Mouse (Mus musculus) neural tube, embryonic 11.5 days (tissue): ENCODE measurements around the gene Josd2. TPM values are rescaled to one million over a fixed set of nuclear protein-coding genes. Genes with fewer than 3 reads are reported as not detected.

Experiments
- ATAC-seq: fragments of 200-750 bp; cut with Nextera tagmentation; 2 replicates; pipeline ENCODE4 v1.8.0; 2017; ENCODE audit warnings: moderate number of reproducible peaks, mild to moderate bottlenecking, moderate TSS enrichment, moderate library complexity; ENCODE audit not compliant: insufficient read depth, low FRiP score, low TSS enrichment
- DNase-seq: peaks from one replicate; pipeline ENCODE4 v3.0.0-alpha.2; 2015; ENCODE audit warnings: low spot score
- H3K27ac ChIP-seq: fragments of 300-500 bp; sonication (generic); 2 replicates; pipeline ENCODE4 v1.5.1; 2014; ENCODE audit warnings: low read depth, mild to moderate bottlenecking, low read length
- H3K27me3 ChIP-seq: fragments of 300-500 bp; sonication (generic); 2 replicates; pipeline ENCODE4 v1.6.1; 2014; ENCODE audit warnings: mild to moderate bottlenecking, low read length, mixed read lengths; ENCODE audit not compliant: control insufficient read depth, insufficient read depth
- H3K36me3 ChIP-seq: fragments of 300-500 bp; sonication (generic); 2 replicates; pipeline ENCODE4 v1.6.1; 2014; ENCODE audit warnings: mild to moderate bottlenecking, low read length, moderate library complexity, mixed read lengths; ENCODE audit not compliant: control insufficient read depth, insufficient read depth
- H3K4me1 ChIP-seq: fragments of 300-500 bp; sonication (generic); 2 replicates; pipeline ENCODE4 v1.6.1; 2014; ENCODE audit warnings: low read length, mixed read lengths; ENCODE audit not compliant: control insufficient read depth, insufficient read depth
- H3K4me2 ChIP-seq: fragments of 300-500 bp; sonication (generic); 2 replicates; pipeline ENCODE4 v1.6.1; 2014; ENCODE audit warnings: low read depth, mild to moderate bottlenecking, moderate library complexity
- H3K4me3 ChIP-seq: fragments of 300-500 bp; sonication (generic); 2 replicates; pipeline ENCODE4 v1.5.1; 2014; ENCODE audit warnings: low read depth, low read length
- H3K9ac ChIP-seq: fragments of 300-500 bp; sonication (generic); 2 replicates; pipeline ENCODE4 v1.6.1; 2014; ENCODE audit warnings: mild to moderate bottlenecking, low read length
- H3K9me3 ChIP-seq: fragments of 300-500 bp; sonication (generic); 2 replicates; pipeline ENCODE4 v1.6.1; 2016; ENCODE audit warnings: low read length; ENCODE audit not compliant: control insufficient read depth
- WGBS: fragments of 180-500 bp; shearing (Covaris S2); extraction: QIAGEN DNeasy Blood & Tissue Kit; methylation state at CpG from one replicate; pipeline ENCODE4 v1.1.7; 2014; 5-methylcytosine and 5-hydroxymethylcytosine counted together
- polyA plus RNA-seq: library from polyadenylated mRNA; unstranded; fragments of >200 nt; fragmentation: Nextera tagmentation; extraction: Ambion mirVana; gene quantifications from 2 replicates; pipeline ENCODE4 v1.2.1, GENCODE M21; 2014

The Josd2 gene
- polyA plus RNA-seq, 1 experiment from 2014 or later: 66.2 TPM

DNA sequence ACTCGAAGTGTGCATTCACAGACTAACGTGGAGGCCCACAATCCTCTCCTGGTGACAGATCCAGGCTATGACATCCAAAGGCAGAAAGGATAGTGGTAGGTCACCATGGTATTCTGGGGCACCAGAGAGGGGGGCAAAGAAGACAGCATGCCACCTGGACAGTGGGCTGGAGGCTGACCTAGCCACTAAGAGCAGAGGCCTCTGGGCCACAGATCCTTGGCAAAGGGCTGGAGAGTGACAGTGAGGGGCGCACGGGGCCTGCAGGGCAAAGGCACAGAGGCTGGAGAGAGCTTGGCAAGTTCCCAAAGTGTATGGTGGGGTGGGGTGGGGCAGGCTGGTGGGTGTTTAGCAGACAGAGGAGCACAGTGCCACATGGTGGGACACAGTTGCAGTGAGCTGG, 22.5 kb downstream of the Josd2 start:
- peaks cover 10% of the 10 kb centered on the region for H3K36me3 ChIP-seq
- 89% methylated on average over 4 of the region's 4 CpGs for WGBS
- ATAC-seq: no peak
- DNase-seq: no peak
- H3K4me3 ChIP-seq: no peak overlapping the region
- no peak overlapping the region for H3K9ac ChIP-seq
- H3K27ac ChIP-seq: no peak overlapping the region
- H3K4me1 ChIP-seq: peaks cover 2% of the 10 kb centered on the region; the same call in 1 of the 2 replicates
- H3K9me3 ChIP-seq: no peaks in the 10 kb centered on the region
- no peaks in the 10 kb centered on the region for H3K27me3 ChIP-seq
- H3K4me2 ChIP-seq: no peak overlapping the region

DNA sequence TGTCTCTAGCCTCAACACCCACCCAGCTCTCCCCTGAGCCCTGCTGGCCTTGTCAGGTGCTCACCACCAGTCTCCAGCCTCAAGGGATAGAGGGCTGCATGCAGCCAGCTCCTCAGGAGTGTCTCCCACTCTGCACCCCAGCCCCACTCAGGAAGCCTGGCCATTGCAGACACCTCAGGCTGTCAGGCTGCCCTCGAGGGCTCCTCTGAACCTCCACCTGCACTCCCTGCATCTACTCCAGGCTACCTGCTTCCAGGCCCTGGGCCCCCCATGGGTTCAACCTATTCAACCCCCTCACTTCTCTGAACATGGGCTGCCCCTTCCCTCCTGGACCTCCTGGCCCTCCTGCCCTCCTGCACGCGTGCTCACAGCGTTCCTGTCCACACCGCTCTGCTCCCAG, 23.6 kb downstream of the Josd2 start:
- Histone ChIP-seq H3K4me3 (no peak overlapping the region), H3K4me2 (no peak overlapping the region), H3K27ac (no peak overlapping the region), H3K9ac (no peak overlapping the region), H3K4me1 (peaks cover 6% of the 10 kb centered on the region; the same call in 1 of the 2 replicates), H3K27me3 (no peaks in the 10 kb centered on the region), H3K36me3 (peaks cover 10% of the 10 kb centered on the region), H3K9me3 (no peaks in the 10 kb centered on the region)
- DNase-seq: no peak
- WGBS: 99% methylated on average over 5 of the region's 5 CpGs
- no peak for ATAC-seq

DNA sequence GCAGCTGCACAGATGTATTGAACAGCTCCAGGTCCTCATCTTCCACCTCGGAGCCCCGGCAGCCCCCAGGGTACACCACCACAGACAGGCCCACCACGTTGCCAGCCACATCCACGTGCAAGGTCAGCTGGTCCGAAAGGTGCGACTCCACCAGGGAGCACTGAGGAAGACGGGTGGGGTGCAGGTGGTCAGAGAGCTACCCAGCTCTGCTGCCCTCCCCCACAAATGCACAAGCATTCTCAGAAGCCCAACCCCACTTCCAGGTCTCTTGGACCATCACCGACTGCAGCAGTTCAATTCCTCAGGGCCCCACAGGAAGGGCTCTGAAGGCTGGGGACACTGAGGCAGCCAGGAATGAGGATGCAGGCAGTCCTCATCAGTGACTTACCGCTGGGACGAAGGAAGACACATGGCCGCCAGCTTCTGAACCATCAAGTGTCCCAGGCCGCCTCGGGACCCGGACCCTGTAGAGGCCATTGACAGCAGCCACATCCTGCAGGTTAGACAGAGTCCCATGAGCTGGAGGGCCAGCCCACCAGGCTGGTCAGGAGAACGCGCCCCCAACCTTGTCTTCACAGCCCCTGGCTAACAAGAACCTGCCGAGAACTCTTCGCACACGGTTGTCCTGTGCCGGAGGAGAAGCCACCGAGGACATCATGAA, 24.5 kb downstream of the Josd2 start:
- H3K9ac ChIP-seq: no peak overlapping the region
- H3K4me1 ChIP-seq: peaks cover 6% of the 10 kb centered on the region; the same call in 1 of the 2 replicates
- no peaks in the 10 kb centered on the region for H3K27me3 ChIP-seq
- H3K36me3 ChIP-seq: peaks cover 10% of the 10 kb centered on the region
- H3K27ac ChIP-seq: no peak overlapping the region
- H3K9me3 ChIP-seq: no peaks in the 10 kb centered on the region
- no peak overlapping the region for H3K4me3 ChIP-seq
- no peak overlapping the region for H3K4me2 ChIP-seq
- no peak for ATAC-seq
- 94% methylated on average over 21 of the region's 21 CpGs for WGBS
- DNase-seq: no peak

DNA sequence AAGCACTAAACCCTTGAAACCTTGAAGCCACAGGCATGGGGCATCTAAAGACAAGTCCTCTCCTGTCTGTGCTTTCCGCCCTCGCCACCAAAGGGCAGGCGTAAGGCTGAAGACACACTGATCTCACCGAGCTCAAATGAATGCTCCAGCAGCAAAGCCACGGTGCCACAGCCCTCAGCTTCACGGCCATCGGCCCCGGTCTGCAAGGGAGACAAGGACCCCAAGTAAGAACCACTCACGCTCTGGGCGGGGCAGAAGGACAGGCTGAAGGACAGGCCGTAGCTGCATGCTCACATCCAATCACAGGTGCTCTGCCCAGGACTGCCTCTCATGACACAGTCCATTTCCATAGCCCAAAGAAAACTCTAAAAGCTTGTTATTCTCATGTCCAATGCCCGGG, 26.9 kb downstream of the Josd2 start:
- Histone ChIP-seq H3K4me2 (no peak overlapping the region), H3K9me3 (no peaks in the 10 kb centered on the region), H3K4me1 (peaks cover 6% of the 10 kb centered on the region; the same call in 1 of the 2 replicates), H3K27ac (no peak overlapping the region), H3K9ac (no peak overlapping the region), H3K4me3 (no peak overlapping the region), H3K36me3 (peaks cover 7% of the 10 kb centered on the region), H3K27me3 (no peaks in the 10 kb centered on the region)
- DNase-seq (no peak), ATAC-seq (no peak)
- 93% methylated on average over 12 of the region's 12 CpGs for WGBS

DNA sequence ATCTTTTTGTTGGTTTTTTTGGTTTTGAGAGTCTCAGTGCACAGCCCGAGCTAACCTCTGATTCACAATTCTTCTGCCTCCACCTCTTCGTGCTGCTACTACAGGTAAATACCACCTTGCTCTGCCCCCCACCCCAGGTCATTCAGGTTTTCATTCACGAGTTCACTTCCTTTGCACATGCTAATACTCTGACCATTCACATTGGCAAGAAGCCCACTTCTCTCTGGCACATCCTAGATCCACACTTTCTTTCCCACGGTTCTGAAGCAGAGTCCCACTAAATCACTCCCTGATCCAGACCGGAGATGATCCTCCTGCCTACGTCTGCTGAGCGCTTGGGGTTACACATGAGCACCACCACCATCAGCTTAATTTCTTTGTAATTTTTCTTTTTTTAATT, 27.3 kb downstream of the Josd2 start:
- Histone ChIP-seq H3K36me3 (peaks cover 7% of the 10 kb centered on the region), H3K27me3 (no peaks in the 10 kb centered on the region), H3K9me3 (no peaks in the 10 kb centered on the region), H3K9ac (peak overlapping the region; percentile 83; the same call in 1 of the 2 replicates), H3K4me3 (peak overlapping the region; percentile 69; the same call in 1 of the 2 replicates), H3K27ac (no peak overlapping the region), H3K4me1 (peaks cover 6% of the 10 kb centered on the region; the same call in 1 of the 2 replicates), H3K4me2 (peak overlapping the region; percentile 71)
- DNase-seq: no peak
- WGBS: 88% methylated on average over 7 of the region's 7 CpGs
- ATAC-seq: no peak

DNA sequence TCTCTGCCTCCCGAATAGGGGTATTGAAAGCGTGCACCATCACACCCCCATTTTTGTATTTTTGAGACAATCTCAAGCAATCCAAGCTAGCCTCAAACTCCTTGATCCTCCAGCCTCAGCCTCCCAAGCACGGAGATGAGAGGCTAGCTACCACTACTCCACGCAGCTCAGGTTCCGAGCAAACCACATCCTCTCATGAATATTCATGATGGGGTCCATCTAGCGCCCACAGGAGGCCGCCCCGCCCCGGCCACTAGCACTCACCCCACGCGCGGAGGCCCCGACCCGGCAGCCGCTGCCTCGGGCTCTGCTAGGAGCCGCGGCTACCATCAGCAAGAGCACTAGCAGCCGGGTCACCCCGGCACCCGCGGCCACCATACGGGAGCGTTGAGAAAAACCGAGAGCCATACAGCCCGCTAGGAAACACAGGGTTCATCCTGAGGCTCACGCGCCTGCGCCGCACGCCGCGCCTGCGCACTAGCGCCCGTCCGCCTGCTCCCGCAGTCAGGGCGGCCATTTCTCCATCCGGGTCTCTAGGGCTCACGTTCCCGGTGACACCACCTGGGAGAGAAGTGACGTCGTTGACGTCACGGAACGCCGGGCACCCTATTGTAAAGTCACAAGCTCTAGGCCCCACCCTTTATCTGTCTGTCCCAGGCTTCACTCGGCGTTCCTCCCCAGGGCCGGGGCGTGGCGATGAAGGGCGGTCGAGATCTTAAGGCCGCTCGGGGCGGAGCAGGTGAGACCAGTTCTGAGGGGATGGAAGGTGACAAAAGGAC, 28.4 kb downstream of the Josd2 start, which contains the start of the genes Emc10 and Fam71e1:
Emc10 (minus strand) TSS at position 538 of the 779 bp plus-strand sequence.
Fam71e1 (plus strand) TSS at position 590 of the 779 bp plus-strand sequence.
- H3K36me3 ChIP-seq: peaks cover 5% of the 10 kb centered on the region
- peak within 1 kb of the TSS; percentile 71 for H3K4me2 ChIP-seq
- H3K9ac ChIP-seq: peak within 1 kb of the TSS; percentile 83
- H3K4me3 ChIP-seq: peak within 1 kb of the TSS; percentile 69
- H3K9me3 ChIP-seq: no peaks in the 10 kb centered on the region
- DNase-seq: peak; percentile 99
- peak; percentile 96 for ATAC-seq
- H3K27me3 ChIP-seq: no peaks in the 10 kb centered on the region
- H3K4me1 ChIP-seq: peaks cover 6% of the 10 kb centered on the region; the same call in 1 of the 2 replicates
- under 1% methylated on average over 58 of the region's 58 CpGs for WGBS
- H3K27ac ChIP-seq: peak within 1 kb of the TSS; percentile 87

DNA sequence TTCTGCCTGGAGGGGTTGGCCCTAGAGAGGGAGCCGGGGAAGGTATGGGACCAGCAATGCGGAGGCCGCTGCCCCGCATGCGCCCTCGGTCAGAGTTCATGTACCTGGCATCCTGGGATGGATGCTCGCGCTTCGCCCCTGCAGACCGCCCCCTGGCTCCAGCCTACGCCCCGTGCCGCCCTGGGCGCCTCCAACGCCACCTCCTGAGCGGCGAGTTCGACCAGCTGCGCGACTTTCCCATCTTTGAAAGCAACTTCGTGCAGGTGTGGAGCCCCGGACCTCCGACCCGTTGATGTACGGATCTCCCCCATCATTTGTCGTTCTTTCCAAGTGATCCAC, 29.0 kb downstream of the Josd2 start:
- WGBS: 0% methylated on average over 26 of the region's 26 CpGs
- peak overlapping the region; percentile 83 for H3K9ac ChIP-seq
- peak overlapping the region; percentile 69 for H3K4me3 ChIP-seq
- peak overlapping the region; percentile 87 for H3K27ac ChIP-seq
- peak overlapping the region; percentile 71 for H3K4me2 ChIP-seq
- peaks cover 2% of the 10 kb centered on the region for H3K36me3 ChIP-seq
- DNase-seq (no peak), ATAC-seq (no peak; the same call in 1 of the 2 replicates)
- H3K4me1 ChIP-seq: peaks cover 6% of the 10 kb centered on the region; the same call in 1 of the 2 replicates
- no peaks in the 10 kb centered on the region for H3K9me3 ChIP-seq
- no peaks in the 10 kb centered on the region for H3K27me3 ChIP-seq

DNA sequence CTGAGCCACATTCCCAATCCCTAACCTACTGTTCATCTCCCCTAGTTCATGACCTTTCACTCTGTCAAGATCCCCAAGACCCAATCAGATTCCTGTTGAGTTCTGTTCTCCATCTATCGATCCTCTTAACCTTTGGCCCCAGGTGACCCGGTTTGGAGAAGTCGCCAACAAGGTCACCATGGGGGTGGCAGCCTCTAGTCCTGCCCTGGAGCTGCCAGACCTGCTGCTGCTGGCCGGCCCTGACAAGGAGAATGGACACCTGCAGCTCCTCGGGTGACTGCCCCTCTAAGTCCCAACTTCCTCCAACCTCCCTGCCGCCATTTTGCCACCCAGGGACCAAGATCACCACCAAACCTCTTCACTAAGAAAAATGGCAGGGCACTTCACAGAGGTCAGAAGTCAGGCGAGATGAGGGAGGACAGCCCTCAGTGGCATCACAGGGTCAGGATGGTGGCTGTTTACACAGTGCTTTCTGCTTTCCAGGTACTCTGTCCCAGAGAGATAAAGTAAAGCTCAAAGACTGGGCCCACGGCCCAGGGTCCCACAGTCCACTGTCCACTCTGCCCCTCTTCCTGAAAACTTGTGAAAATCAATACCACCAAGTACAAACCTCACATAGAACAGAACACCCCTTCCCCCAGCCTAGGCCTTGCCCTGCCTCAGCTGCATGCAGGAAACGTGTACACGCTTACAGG, 29.7 kb downstream of the Josd2 start:
- no peaks in the 10 kb centered on the region for H3K27me3 ChIP-seq
- peak overlapping the region; percentile 83 for H3K9ac ChIP-seq
- DNase-seq (no peak), ATAC-seq (no peak)
- no peak overlapping the region for H3K27ac ChIP-seq
- H3K4me3 ChIP-seq: peak overlapping the region; percentile 69
- H3K9me3 ChIP-seq: no peaks in the 10 kb centered on the region
- peaks cover 6% of the 10 kb centered on the region; the same call in 1 of the 2 replicates for H3K4me1 ChIP-seq
- H3K4me2 ChIP-seq: peak overlapping the region; percentile 71
- peaks cover 2% of the 10 kb centered on the region for H3K36me3 ChIP-seq
- 83% methylated on average over 10 of the region's 10 CpGs for WGBS
